Mouse (Mus musculus) kidney, postnatal 0 days (tissue): ENCODE data around the gene Zfp292. TPM values are rescaled to one million over a fixed set of nuclear protein-coding genes. Genes with fewer than 3 reads are reported as not detected.

Experiments
- ATAC-seq: fragments of 200-750 bp; cut with Nextera tagmentation; replicated peaks from 2 replicates; pipeline ENCODE4 v1.8.0; 2017; ENCODE audit warnings: low read depth, moderate number of reproducible peaks, moderate TSS enrichment, moderate library complexity; ENCODE audit not compliant: low FRiP score
- DNase-seq: peaks from one replicate; pipeline ENCODE4 v3.0.0-alpha.2; 2016; ENCODE audit warnings: low spot score
- H3K27ac ChIP-seq: fragments of 300-500 bp; sonication (generic); 2 replicates; pipeline ENCODE4 v1.5.1; 2014; ENCODE audit warnings: mild to moderate bottlenecking
- H3K27me3 ChIP-seq: fragments of 300-500 bp; sonication (generic); 2 replicates; pipeline ENCODE4 v1.6.1; 2014; ENCODE audit warnings: low read length, mixed read lengths; ENCODE audit not compliant: insufficient read depth
- H3K36me3 ChIP-seq: fragments of 300-500 bp; sonication (generic); 2 replicates; pipeline ENCODE4 v1.6.1; 2014; ENCODE audit warnings: low read length, mixed read lengths; ENCODE audit not compliant: insufficient read depth
- H3K4me1 ChIP-seq: fragments of 300-500 bp; sonication (generic); replicated peaks from 2 replicates; pipeline ENCODE4 v1.6.1; 2014; ENCODE audit warnings: antibody characterized with exemption, low read length, mixed read lengths; ENCODE audit not compliant: insufficient read depth
- H3K4me2 ChIP-seq: fragments of 300-500 bp; sonication (generic); 2 replicates; pipeline ENCODE4 v1.6.1; 2014; ENCODE audit warnings: mild to moderate bottlenecking, low read length, moderate library complexity, mixed read lengths
- H3K4me3 ChIP-seq: fragments of 300-500 bp; sonication (generic); replicated peaks from 2 replicates; pipeline ENCODE4 v1.5.1; 2014; ENCODE audit warnings: low read depth, low read length
- H3K9ac ChIP-seq: fragments of 300-500 bp; sonication (generic); 2 replicates; pipeline ENCODE4 v1.6.1; 2014; ENCODE audit warnings: low read depth, low read length
- H3K9me3 ChIP-seq: fragments of 300-500 bp; sonication (generic); replicated peaks from 2 replicates; pipeline ENCODE4 v1.6.1; 2016; ENCODE audit warnings: low read length, inconsistent platforms, mixed read lengths
- CTCF ChIP-seq: IDR thresholded peaks from 2 replicates; pipeline ENCODE4 v1.5.1; 2016; ENCODE audit warnings: antibody characterized with exemption, low read depth, mild to moderate bottlenecking, moderate library complexity
- WGBS: fragments of 180-500 bp; shearing (Covaris S2); extraction: QIAGEN DNeasy Blood & Tissue Kit; methylation state at CpG from one replicate; pipeline ENCODE4 v1.1.7; 2014; 5-methylcytosine and 5-hydroxymethylcytosine counted together
- polyA plus RNA-seq: library from polyadenylated mRNA; unstranded; fragments of >200 nt; fragmentation: Nextera tagmentation; extraction: Ambion mirVana; gene quantifications from 2 replicates; pipeline ENCODE4 v1.2.1, GENCODE M21; 2015

The Zfp292 gene
- polyA plus RNA-seq, 1 experiment from 2014 or later: 13.2 TPM

- no peaks in the 10 kb centered on the region for H3K9me3 ChIP-seq
- H3K4me2 ChIP-seq: no peak overlapping the region
- no peak overlapping the region for H3K4me3 ChIP-seq
- DNase-seq (peak; percentile 9), ATAC-seq (no peak)
- TF ChIP-seq CTCF: no peak
- H3K27ac ChIP-seq: no peak overlapping the region
- no peak overlapping the region for H3K9ac ChIP-seq
- H3K36me3 ChIP-seq: peaks cover 16% of the 10 kb centered on the region
- no peaks in the 10 kb centered on the region for H3K27me3 ChIP-seq
- WGBS: 61% methylated on average over 4 of the region's 4 CpGs
- no peaks in the 10 kb centered on the region for H3K4me1 ChIP-seq
Measured at GRCm38 (mm10) chr4:34831496-34831895, 51.3 kb downstream of the Zfp292 start.

GRCm38 (mm10) chr4:34829456-34829855 is 53.3 kb downstream of the Zfp292 start:
- TF ChIP-seq CTCF: no peak
- Histone ChIP-seq H3K4me2 (no peak overlapping the region), H3K4me3 (no peak overlapping the region), H3K9me3 (no peaks in the 10 kb centered on the region), H3K36me3 (peaks cover 11% of the 10 kb centered on the region; the same call in 1 of the 2 replicates), H3K27ac (no peak overlapping the region), H3K4me1 (no peaks in the 10 kb centered on the region), H3K27me3 (no peaks in the 10 kb centered on the region), H3K9ac (no peak overlapping the region)
- DNase-seq (no peak), ATAC-seq (no peak)
- WGBS: 97% methylated on average over 3 of the region's 3 CpGs

GRCm38 (mm10) chr4:34823901-34824300 is 58.9 kb downstream of the Zfp292 start:
- DNase-seq (peak; percentile 4), ATAC-seq (no peak)
- H3K27me3 ChIP-seq: no peaks in the 10 kb centered on the region
- H3K4me1 ChIP-seq: no peaks in the 10 kb centered on the region
- no peaks in the 10 kb centered on the region for H3K9me3 ChIP-seq
- no peak overlapping the region for H3K4me2 ChIP-seq
- no peak overlapping the region for H3K9ac ChIP-seq
- H3K4me3 ChIP-seq: no peak overlapping the region
- no peak for TF ChIP-seq CTCF
- WGBS: 84% methylated on average over 1 of the region's 1 CpGs
- peaks cover 8% of the 10 kb centered on the region; the same call in 1 of the 2 replicates for H3K36me3 ChIP-seq
- no peak overlapping the region for H3K27ac ChIP-seq

- no peak overlapping the region for H3K9ac ChIP-seq
Measured at GRCm38 (mm10) chr4:34819904-34820303, 62.9 kb downstream of the Zfp292 start.

GRCm38 (mm10) chr4:34801166-34802034 is 81.4 kb downstream of the Zfp292 start:
- Histone ChIP-seq H3K36me3 (peaks cover 11% of the 10 kb centered on the region; the same call in 1 of the 2 replicates), H3K27ac (no peak overlapping the region), H3K4me3 (no peak overlapping the region), H3K27me3 (no peaks in the 10 kb centered on the region), H3K4me1 (no peaks in the 10 kb centered on the region), H3K9ac (no peak overlapping the region), H3K4me2 (no peak overlapping the region), H3K9me3 (no peaks in the 10 kb centered on the region)
- no peak for DNase-seq
- no peak for ATAC-seq
- no peak for TF ChIP-seq CTCF
- WGBS: 81% methylated on average over 14 of the region's 14 CpGs

More at GRCm38 (mm10) chr4:34819904-34820303, 62.9 kb downstream of the Zfp292 start:
- H3K4me1 ChIP-seq: no peaks in the 10 kb centered on the region
- WGBS: 95% methylated on average over 4 of the region's 4 CpGs
- TF ChIP-seq CTCF: no peak
- peaks cover 18% of the 10 kb centered on the region for H3K36me3 ChIP-seq
- DNase-seq (no peak), ATAC-seq (no peak)
- H3K4me3 ChIP-seq: no peak overlapping the region
- H3K9me3 ChIP-seq: no peaks in the 10 kb centered on the region
- no peak overlapping the region for H3K27ac ChIP-seq
- H3K27me3 ChIP-seq: no peaks in the 10 kb centered on the region
- H3K4me2 ChIP-seq: no peak overlapping the region

- Histone ChIP-seq H3K36me3 (no peaks in the 10 kb centered on the region), H3K9ac (no peak overlapping the region), H3K27me3 (no peaks in the 10 kb centered on the region), H3K4me2 (no peak overlapping the region), H3K27ac (no peak overlapping the region), H3K9me3 (no peaks in the 10 kb centered on the region), H3K4me1 (no peaks in the 10 kb centered on the region), H3K4me3 (no peak overlapping the region)
- DNase-seq: no peak
- no peak for TF ChIP-seq CTCF
- 91% methylated on average over 2 of the region's 2 CpGs for WGBS
- ATAC-seq: no peak
Measured at GRCm38 (mm10) chr4:34798005-34798404, 84.8 kb downstream of the Zfp292 start.
